Mouse (Mus musculus) heart, adult 2 months (tissue): ENCODE measurements at regions not wholly inside any gene's neighbourhood (a gene's known extent, or its start where the extent isn't known, plus 50 kb on each side); places are given as distances from the start of the nearest gene placed in this dataset.

Experiments used
- CTCF ChIP-seq: fragments of 200-600 bp; IDR thresholded peaks from 2 replicates; pipeline ENCODE4 v1.8.1; 2022; ENCODE audit warnings: antibody characterized with exemption, mild to moderate bottlenecking, moderate library complexity
- POLR2A ChIP-seq: fragments of 200-500 bp; IDR thresholded peaks from 2 replicates; pipeline ENCODE4 v1.6.1; 2011; ENCODE audit warnings: mild to moderate bottlenecking, low read depth, low read length, control low read depth; ENCODE audit not compliant: insufficient read depth

DNA sequence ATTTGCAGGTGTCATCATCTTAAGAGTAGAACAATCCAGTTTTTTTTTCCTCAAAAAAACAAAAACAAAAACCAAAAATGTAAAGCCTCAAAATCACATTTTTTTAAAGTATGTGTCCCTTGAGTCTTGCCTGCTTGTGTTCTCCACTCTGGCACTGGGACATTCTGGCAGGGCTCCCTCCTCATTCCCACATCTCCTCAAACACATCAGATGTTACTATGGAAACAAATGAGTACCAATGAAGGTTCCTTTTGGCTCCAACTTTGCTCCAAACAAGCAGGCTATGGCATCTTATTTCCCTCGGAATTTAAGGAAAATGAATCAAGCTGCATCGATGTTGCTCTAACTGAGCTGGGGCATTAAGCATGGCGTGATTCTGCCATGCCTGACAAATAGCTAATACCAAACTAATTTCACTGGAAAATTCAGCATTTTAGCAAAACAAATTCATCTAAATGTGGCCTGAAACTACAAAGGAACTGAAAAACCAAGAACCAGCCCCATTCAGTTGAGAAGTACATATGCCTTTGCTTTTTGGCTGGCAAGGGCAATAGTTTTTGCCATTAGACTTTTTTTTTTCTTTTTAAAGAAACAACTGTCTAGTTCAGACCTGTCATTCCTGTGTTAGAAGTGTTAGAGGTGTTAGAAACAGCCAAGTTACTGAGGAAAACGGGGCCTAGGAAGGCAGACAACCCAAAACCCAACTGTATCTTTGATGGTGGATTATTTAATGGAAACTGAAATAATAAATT lies 522.2 kb upstream of the 2610301B20Rik start:
- TF ChIP-seq CTCF, result no peak
- no peak for TF ChIP-seq POLR2A
